Mouse (Mus musculus) midbrain, postnatal 0 days (tissue): Measurements from ENCODE around the gene Ints1. TPM values are rescaled to one million over a fixed set of nuclear protein-coding genes. Genes with fewer than 3 reads are reported as not detected.
"Not testable (repeated sequence)": the region's sequence is repeated elsewhere in the genome, so short reads cannot be mapped to it uniquely, and the experiment has no call there.

Experiments
- ATAC-seq: fragments of 200-750 bp; cut with Nextera tagmentation; 2 replicates; pipeline ENCODE4 v1.8.0; 2017; ENCODE audit warnings: moderate number of reproducible peaks, mild to moderate bottlenecking, moderate TSS enrichment, moderate library complexity; ENCODE audit not compliant: low FRiP score
- DNase-seq: peaks from one replicate; pipeline ENCODE4 v3.0.0-alpha.2; 2015; ENCODE audit warnings: low spot score
- H3K27ac ChIP-seq: fragments of 300-500 bp; sonication (generic); 2 replicates; pipeline ENCODE4 v1.5.1; 2014; ENCODE audit warnings: low read depth, mild to moderate bottlenecking, low read length, mixed read lengths
- H3K27me3 ChIP-seq: fragments of 300-500 bp; sonication (generic); 2 replicates; pipeline ENCODE4 v1.6.1; 2014; ENCODE audit warnings: low read length, control low read depth, mixed read lengths; ENCODE audit not compliant: insufficient read depth
- H3K36me3 ChIP-seq: fragments of 300-500 bp; sonication (generic); 2 replicates; pipeline ENCODE4 v1.6.1; 2014; ENCODE audit warnings: low read length, control low read depth, mixed read lengths; ENCODE audit not compliant: insufficient read depth
- H3K4me1 ChIP-seq: fragments of 300-500 bp; sonication (generic); 2 replicates; pipeline ENCODE4 v1.6.1; 2014; ENCODE audit warnings: mild to moderate bottlenecking, control low read depth, antibody characterized with exemption, low read length, mixed read lengths; ENCODE audit not compliant: insufficient read depth
- H3K4me2 ChIP-seq: fragments of 300-500 bp; sonication (generic); 2 replicates; pipeline ENCODE4 v1.6.1; 2014; ENCODE audit warnings: low read depth, mild to moderate bottlenecking, low read length, mixed read lengths; ENCODE audit not compliant: poor library complexity, severe bottlenecking
- H3K4me3 ChIP-seq: fragments of 300-500 bp; sonication (generic); 2 replicates; pipeline ENCODE4 v1.5.1; 2014; ENCODE audit warnings: low read depth, mild to moderate bottlenecking, low read length, moderate library complexity
- H3K9ac ChIP-seq: fragments of 300-500 bp; sonication (generic); replicated peaks from 2 replicates; pipeline ENCODE4 v1.6.1; 2014; ENCODE audit warnings: mild to moderate bottlenecking, low read length, moderate library complexity, mixed read lengths; ENCODE audit not compliant: poor library complexity, severe bottlenecking
- H3K9me3 ChIP-seq: fragments of 300-500 bp; sonication (generic); 2 replicates; pipeline ENCODE4 v1.6.1; 2016; ENCODE audit warnings: low read length, control low read depth
- CTCF ChIP-seq: IDR thresholded peaks from 2 replicates; pipeline ENCODE4 v1.5.1; 2016; ENCODE audit warnings: antibody characterized with exemption, mild to moderate bottlenecking
- WGBS: fragments of 180-500 bp; shearing (Covaris S2); extraction: QIAGEN DNeasy Blood & Tissue Kit; methylation state at CpG from one replicate; pipeline ENCODE4 v1.1.7; 2014; 5-methylcytosine and 5-hydroxymethylcytosine counted together
- polyA plus RNA-seq: library from polyadenylated mRNA; unstranded; fragments of >200 nt; fragmentation: Nextera tagmentation; extraction: Ambion mirVana; gene quantifications from 2 replicates; pipeline ENCODE4 v1.2.1, GENCODE M21; 2015
- total RNA-seq: library from RNA; depleted of rRNA; stranded (reverse); fragments of >200 nt; gene quantifications from 2 replicates; pipeline ENCODE4 v1.2.3, GENCODE M21; 2014

The Ints1 gene
- total and polyA plus RNA-seq, 2 experiments from 2014 or later, result 27.1 to 129 TPM

- ATAC-seq (no peak), DNase-seq (no peak)
- Histone ChIP-seq H3K4me3 (no peak overlapping the region), H3K9me3 (no peaks in the 10 kb centered on the region), H3K27me3 (no peaks in the 10 kb centered on the region), H3K36me3 (peaks cover 94% of the 10 kb centered on the region), H3K27ac (no peak overlapping the region), H3K9ac (no peak overlapping the region), H3K4me1 (no peaks in the 10 kb centered on the region), H3K4me2 (no peak overlapping the region)
- no peak for TF ChIP-seq CTCF
- 95% methylated on average over 2 of the region's 2 CpGs for WGBS
Measured at GRCm38 (mm10) chr5:139756586-139756985, 18.9 kb downstream of the Ints1 start.

DNA sequence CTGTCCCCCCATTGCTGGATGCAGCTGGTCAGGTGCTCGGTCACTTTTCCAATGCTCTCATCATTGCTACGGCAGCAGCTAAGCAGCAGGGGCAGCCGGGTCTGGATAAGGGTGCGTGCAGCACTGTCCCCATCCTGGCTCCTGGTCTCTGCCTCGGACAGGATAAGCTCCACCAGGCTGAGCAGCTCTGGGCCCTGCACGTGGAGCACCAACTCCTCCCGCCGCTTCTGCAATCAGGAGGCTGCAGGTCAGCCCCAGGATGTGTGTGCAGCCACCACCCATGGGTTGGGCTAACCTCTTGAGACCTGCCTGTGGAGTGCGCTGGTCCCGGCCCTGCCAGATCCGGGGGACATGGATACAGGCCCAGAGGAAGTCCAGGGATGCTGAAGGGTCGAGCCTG, 19.3 kb downstream of the Ints1 start:
- peaks cover 94% of the 10 kb centered on the region for H3K36me3 ChIP-seq
- H3K27ac ChIP-seq, result no peak overlapping the region
- no peak overlapping the region for H3K4me2 ChIP-seq
- no peak for DNase-seq
- no peak for TF ChIP-seq CTCF
- no peaks in the 10 kb centered on the region for H3K4me1 ChIP-seq
- no peaks in the 10 kb centered on the region for H3K9me3 ChIP-seq
- H3K4me3 ChIP-seq, result no peak overlapping the region
- ATAC-seq, result no peak
- H3K9ac ChIP-seq, result no peak overlapping the region
- 90% methylated on average over 12 of the region's 12 CpGs for WGBS
- H3K27me3 ChIP-seq, result no peaks in the 10 kb centered on the region

GRCm38 (mm10) chr5:139754753-139755152, 20.7 kb downstream of the Ints1 start:
- H3K4me2 ChIP-seq, result no peak overlapping the region
- H3K4me1 ChIP-seq, result no peaks in the 10 kb centered on the region
- peaks cover 90% of the 10 kb centered on the region for H3K36me3 ChIP-seq
- peak; percentile 79 for TF ChIP-seq CTCF
- H3K4me3 ChIP-seq, result no peak overlapping the region
- DNase-seq (peak; percentile 61), ATAC-seq (no peak)
- H3K27me3 ChIP-seq, result no peaks in the 10 kb centered on the region
- WGBS, result 35% methylated on average over 12 of the region's 12 CpGs
- H3K9ac ChIP-seq, result no peak overlapping the region
- no peak overlapping the region for H3K27ac ChIP-seq
- H3K9me3 ChIP-seq, result no peaks in the 10 kb centered on the region

DNA sequence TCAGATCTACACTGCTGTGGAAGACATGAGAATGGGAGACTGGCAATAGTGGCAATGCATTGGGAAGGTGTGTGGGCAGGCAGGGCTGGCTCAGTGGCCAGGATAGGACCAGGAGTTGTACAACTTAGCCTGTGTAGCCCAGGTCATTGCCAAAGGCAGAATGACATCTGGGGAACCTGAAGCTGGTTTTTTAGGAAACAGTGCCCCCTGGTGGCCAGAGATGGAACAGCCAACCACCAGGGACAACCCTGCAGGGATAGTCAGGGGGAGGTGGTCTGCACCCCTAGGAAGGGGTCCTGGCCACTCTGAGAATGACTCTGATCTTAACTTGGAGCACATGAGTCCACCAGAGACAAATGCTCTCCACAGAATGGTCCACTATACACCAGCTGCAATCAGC, 24.9 kb downstream of the Ints1 start:
- TF ChIP-seq CTCF, result peak; percentile 95
- peaks cover 51% of the 10 kb centered on the region for H3K36me3 ChIP-seq
- no peaks in the 10 kb centered on the region; the same call in 1 of the 2 replicates for H3K27me3 ChIP-seq
- no peaks in the 10 kb centered on the region for H3K4me1 ChIP-seq
- ATAC-seq, result peak; percentile 49
- DNase-seq, result peak; percentile 74
- no peak overlapping the region for H3K27ac ChIP-seq
- no peak overlapping the region for H3K4me2 ChIP-seq
- H3K4me3 ChIP-seq, result no peak overlapping the region
- no peaks in the 10 kb centered on the region for H3K9me3 ChIP-seq
- H3K9ac ChIP-seq, result no peak overlapping the region

DNA sequence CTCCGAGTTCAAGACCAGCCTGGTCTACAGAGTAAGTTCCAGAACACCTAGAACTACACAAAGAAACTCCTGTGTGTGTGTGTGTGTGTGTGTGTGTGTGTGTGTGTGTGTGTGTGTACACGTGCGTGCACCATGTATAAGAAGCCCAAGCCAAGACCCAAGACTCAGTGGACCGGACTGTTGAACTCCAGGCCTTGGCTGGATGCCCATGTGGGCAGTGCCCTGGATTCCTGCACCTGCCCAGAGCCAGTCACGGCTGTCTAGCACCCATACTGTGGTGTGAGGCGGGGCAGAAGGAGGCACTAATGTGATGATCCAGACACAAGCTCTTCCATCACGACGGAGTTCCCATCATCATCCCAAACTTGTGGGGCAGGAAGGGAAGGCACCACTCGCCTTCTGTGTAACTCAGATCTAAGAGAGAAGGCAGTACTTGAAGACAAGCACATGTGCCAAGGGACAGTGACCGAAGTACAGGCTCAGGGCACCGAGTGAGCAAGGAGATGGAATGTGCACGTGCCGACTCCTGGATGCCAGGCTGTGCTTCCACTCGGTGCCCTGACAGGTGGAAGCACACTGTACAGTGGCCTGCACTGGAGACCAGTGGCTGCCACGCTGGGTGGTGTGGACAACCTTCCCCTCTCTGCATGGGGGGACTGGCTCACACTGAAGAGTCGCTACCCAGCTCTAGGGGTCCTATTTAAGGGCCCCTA, 25.9 kb downstream of the Ints1 start:
- Histone ChIP-seq H3K4me2 (no peak overlapping the region), H3K27ac (no peak overlapping the region), H3K9ac (no peak overlapping the region), H3K27me3 (no peaks in the 10 kb centered on the region; the same call in 1 of the 2 replicates), H3K4me3 (no peak overlapping the region), H3K4me1 (no peaks in the 10 kb centered on the region), H3K9me3 (no peaks in the 10 kb centered on the region), H3K36me3 (peaks cover 42% of the 10 kb centered on the region)
- DNase-seq (peak; percentile 19), ATAC-seq (no peak)
- WGBS, result 85% methylated on average over 16 of the region's 16 CpGs
- TF ChIP-seq CTCF, result no peak

GRCm38 (mm10) chr5:139745771-139746170, 29.7 kb downstream of the Ints1 start:
- H3K9ac ChIP-seq, result no peak overlapping the region
- peak; percentile 81 for TF ChIP-seq CTCF
- H3K27ac ChIP-seq, result no peak overlapping the region
- H3K4me1 ChIP-seq, result no peaks in the 10 kb centered on the region
- 6% methylated on average over 3 of the region's 3 CpGs for WGBS
- DNase-seq (peak; percentile 62), ATAC-seq (no peak; the same call in 1 of the 2 replicates)
- H3K36me3 ChIP-seq, result peaks cover 8% of the 10 kb centered on the region
- H3K9me3 ChIP-seq, result no peaks in the 10 kb centered on the region
- H3K27me3 ChIP-seq, result no peaks in the 10 kb centered on the region; the same call in 1 of the 2 replicates
- H3K4me3 ChIP-seq, result no peak overlapping the region
- H3K4me2 ChIP-seq, result no peak overlapping the region

GRCm38 (mm10) chr5:139742640-139743039, 32.8 kb downstream of the Ints1 start:
- not testable (repeated sequence) for ATAC-seq, H3K9me3 ChIP-seq, H3K27me3 ChIP-seq, H3K4me1 ChIP-seq, H3K4me2 ChIP-seq, H3K4me3 ChIP-seq, H3K9ac ChIP-seq, H3K27ac ChIP-seq, H3K36me3 ChIP-seq, DNase-seq
- WGBS, result 63% methylated on average over 3 of the region's 3 CpGs
